Mouse (Mus musculus) G1E (cell line): Measurements from ENCODE around the gene Cfap20. TPM values are rescaled to one million over a fixed set of nuclear protein-coding genes. Genes with fewer than 3 reads are reported as not detected.

Experiments
- ATAC-seq: 2 replicates; pipeline ENCODE4 v1.8.0; 2016; ENCODE audit warnings: mild to moderate bottlenecking; ENCODE audit not compliant: insufficient number of reproducible peaks, poor library complexity, low FRiP score, severe bottlenecking; ENCODE audit errors: extremely low read depth
- DNase-seq: peaks from one replicate; pipeline ENCODE4 v3.0.0; 2012; ENCODE audit warnings: low spot score
- H3K27me3 ChIP-seq: 2 replicates; pipeline ENCODE4 v1.6.1; 2012; ENCODE audit warnings: mild to moderate bottlenecking, low read length, inconsistent platforms; ENCODE audit not compliant: insufficient read depth
- H3K36me3 ChIP-seq: replicated peaks from 2 replicates; pipeline ENCODE3; 2012; ENCODE audit warnings: mild to moderate bottlenecking, inconsistent platforms
- H3K4me1 ChIP-seq: 2 replicates; pipeline ENCODE4 v1.6.1; 2012; ENCODE audit warnings: low read depth, low read length, inconsistent platforms, mixed read lengths; ENCODE audit not compliant: insufficient read depth
- H3K4me3 ChIP-seq: 2 replicates; pipeline ENCODE4 v1.5.1; 2012; ENCODE audit warnings: low read depth, mild to moderate bottlenecking, inconsistent platforms, low read length, moderate library complexity, mixed read lengths
- H3K9me3 ChIP-seq: replicated peaks from 2 replicates; pipeline ENCODE4 v1.6.1; 2012; ENCODE audit warnings: inconsistent platforms
- CTCF ChIP-seq: IDR thresholded peaks from 2 replicates; pipeline ENCODE4 v1.5.1; 2012; ENCODE audit warnings: low read depth, low read length, inconsistent platforms, mixed read lengths
- GATA1 ChIP-seq: IDR thresholded peaks from 2 replicates; pipeline ENCODE4 v1.6.1; 2012; ENCODE audit warnings: borderline replicate concordance, low read length, inconsistent platforms, mixed read lengths
- GATA2 ChIP-seq: IDR thresholded peaks from 2 replicates; pipeline ENCODE4 v1.6.1; 2012; ENCODE audit warnings: low read depth, low read length, inconsistent platforms, borderline replicate concordance
- POLR2AphosphoS5 ChIP-seq: IDR thresholded peaks from 2 replicates; pipeline ENCODE4 v1.6.1; 2012; ENCODE audit warnings: low read depth, low read length, inconsistent platforms; ENCODE audit not compliant: insufficient replicate concordance
- TAL1 ChIP-seq: conservative IDR thresholded peaks from 2 replicates; pipeline ENCODE4 v1.6.1; 2012; ENCODE audit warnings: low read depth, low read length, inconsistent platforms, mixed read lengths
- polyA plus RNA-seq: library from polyadenylated mRNA; stranded (reverse); fragments of >175 nt; gene quantifications from 2 replicates; pipeline ENCODE4 v1.2.3, GENCODE M21; 2012
- total RNA-seq, 2 experiments: library from RNA; stranded (forward) in 1 of 2; stranded (reverse) in 1 of 2; fragments of 200-1000 nt in 1 of 2; fragments of >200 nt in 1 of 2; fragmentation: Nextera tagmentation in 1 of 2; gene quantifications; 2 replicates each; pipeline ENCODE4 v1.2.3; 2014 to 2017

The Cfap20 gene
- total RNA-seq (2014; fragmentation: Nextera tagmentation) = 52.3 and 81.0 TPM in 2 replicates
- total RNA-seq (2017) = 62.4 and 63.0 TPM in 2 replicates
- 29.3 and 38.5 TPM in 2 replicates for polyA plus RNA-seq

DNA sequence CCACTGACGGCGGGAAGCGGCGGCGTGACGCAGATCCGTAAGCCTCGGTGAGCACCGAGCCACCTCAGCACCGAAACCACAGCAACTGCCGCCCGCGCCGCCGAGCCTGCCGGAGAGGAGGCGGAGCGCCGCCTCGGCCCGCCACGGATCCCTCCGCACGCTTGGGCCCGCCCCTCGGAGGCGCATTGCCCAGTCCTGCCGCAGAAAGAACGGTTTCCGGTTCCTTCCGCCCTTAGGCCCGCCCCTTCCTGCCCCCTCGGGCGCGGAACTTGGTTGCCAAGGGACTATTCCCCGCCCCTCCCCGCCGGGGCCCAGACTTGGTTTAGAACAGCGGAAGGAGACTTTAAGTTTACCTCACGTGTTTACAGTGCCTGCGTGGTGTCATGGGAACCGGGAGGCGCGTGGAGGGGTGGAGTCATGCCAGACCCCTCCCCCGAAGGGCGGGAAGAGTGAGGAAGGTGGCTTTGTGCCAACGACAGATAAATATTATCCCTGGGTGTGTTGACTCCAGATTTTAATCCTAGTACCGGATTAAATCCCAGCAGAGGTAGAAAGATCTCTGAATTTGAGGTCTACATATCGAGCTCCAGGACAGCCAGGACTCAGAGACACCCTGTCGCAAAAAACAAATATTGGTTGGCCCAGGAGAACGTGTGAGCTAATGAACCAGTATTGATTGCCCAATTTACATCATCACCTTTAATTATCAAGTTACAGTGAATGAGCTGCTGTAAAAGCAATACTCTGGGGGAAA is at the start of gene Cfap20:
Gene Cfap20, minus strand, starts transcription at position 184 of the 754 bp plus-strand sequence.
- TF ChIP-seq GATA1 = no peak
- TF ChIP-seq TAL1 = no peak
- no peak for TF ChIP-seq GATA2
- no peak for TF ChIP-seq CTCF
- no peak for TF ChIP-seq POLR2AphosphoS5
- H3K4me3 ChIP-seq = peak within 1 kb of the TSS; percentile 97
- H3K36me3 ChIP-seq = peaks cover 25% of the 10 kb centered on the region
- DNase-seq = peak; percentile 87
- no peaks in the 10 kb centered on the region for H3K9me3 ChIP-seq
- peaks cover 70% of the 10 kb centered on the region for H3K4me1 ChIP-seq
- ATAC-seq = peak; percentile 94
- no peaks in the 10 kb centered on the region for H3K27me3 ChIP-seq

DNA sequence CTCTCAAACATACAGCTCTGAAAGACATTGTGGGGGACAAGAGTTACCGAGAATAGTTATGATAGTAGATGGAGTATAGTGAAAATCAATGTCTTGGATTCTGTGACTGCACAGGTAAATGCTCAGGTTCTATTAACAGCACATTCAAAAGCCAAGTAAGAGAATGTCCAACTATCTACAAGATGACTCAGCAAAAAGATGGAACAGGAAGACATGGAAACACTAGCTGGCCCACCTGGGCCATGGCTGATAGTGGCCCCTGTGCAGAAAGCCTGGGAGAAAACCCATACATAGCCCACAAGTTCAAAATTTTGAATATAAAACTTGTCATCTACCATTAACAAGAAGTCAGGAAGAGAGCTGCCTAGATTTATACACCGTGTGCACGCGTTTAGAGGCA is 35.3 kb upstream of the Cfap20 start:
- TF ChIP-seq POLR2AphosphoS5 (no peak), CTCF (no peak), GATA1 (no peak), GATA2 (no peak), TAL1 (no peak)
- Histone ChIP-seq H3K4me3 (no peak overlapping the region), H3K36me3 (peaks cover 94% of the 10 kb centered on the region), H3K9me3 (no peaks in the 10 kb centered on the region), H3K27me3 (no peaks in the 10 kb centered on the region), H3K4me1 (peaks cover 7% of the 10 kb centered on the region; the same call in 1 of the 2 replicates)
- ATAC-seq (no peak), DNase-seq (no peak)

DNA sequence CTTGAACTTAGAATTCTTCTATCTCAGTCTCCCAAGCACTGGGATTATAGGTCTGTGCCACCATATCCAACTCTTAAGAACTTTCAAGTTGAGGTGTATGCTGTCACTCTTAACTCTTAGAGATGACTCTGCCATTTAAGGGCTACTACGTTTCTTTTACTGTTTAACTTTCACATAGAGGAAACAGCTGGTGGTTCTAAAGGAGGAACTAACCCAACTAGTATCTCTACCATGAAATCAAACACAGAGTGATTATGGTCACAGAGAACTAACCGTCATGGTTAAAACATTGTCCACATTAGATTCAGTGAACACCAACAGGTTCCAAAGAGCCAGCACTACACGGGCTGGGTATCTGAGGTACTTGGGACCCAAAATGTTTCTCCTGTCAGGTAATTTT is 34.3 kb upstream of the Cfap20 start:
- ATAC-seq = no peak; the same call in 1 of the 2 replicates
- no peaks in the 10 kb centered on the region for H3K9me3 ChIP-seq
- TF ChIP-seq POLR2AphosphoS5 (no peak), GATA2 (no peak), CTCF (no peak), TAL1 (no peak), GATA1 (no peak)
- H3K36me3 ChIP-seq = peaks cover 95% of the 10 kb centered on the region
- H3K27me3 ChIP-seq = no peaks in the 10 kb centered on the region
- peaks cover 7% of the 10 kb centered on the region; the same call in 1 of the 2 replicates for H3K4me1 ChIP-seq
- DNase-seq = no peak
- no peak overlapping the region for H3K4me3 ChIP-seq

DNA sequence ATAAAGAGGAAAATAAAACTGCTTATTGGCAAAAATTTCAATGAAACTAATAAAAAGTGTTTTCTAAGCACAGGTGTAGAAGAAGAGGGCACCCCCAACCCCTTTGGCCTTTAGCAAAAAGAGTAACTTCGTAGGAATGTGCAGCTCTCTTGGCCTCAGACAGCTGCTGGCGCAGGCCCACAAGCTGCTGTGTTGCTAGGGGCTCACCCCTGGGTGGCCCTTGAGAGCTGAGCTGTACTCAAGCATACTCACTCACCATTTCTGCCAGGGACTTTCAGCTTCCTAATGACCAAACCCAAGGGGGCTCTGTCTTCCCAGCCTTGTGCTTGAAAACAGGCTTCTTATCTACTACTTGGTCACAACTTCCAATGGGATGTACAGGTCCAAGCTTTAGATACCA is 31.9 kb upstream of the Cfap20 start:
- Histone ChIP-seq H3K4me1 (peaks cover 7% of the 10 kb centered on the region; the same call in 1 of the 2 replicates), H3K4me3 (no peak overlapping the region), H3K9me3 (no peaks in the 10 kb centered on the region), H3K36me3 (peaks cover 93% of the 10 kb centered on the region), H3K27me3 (no peaks in the 10 kb centered on the region)
- TF ChIP-seq CTCF (no peak), GATA1 (no peak), GATA2 (no peak), TAL1 (no peak), POLR2AphosphoS5 (no peak)
- DNase-seq (no peak), ATAC-seq (no peak)

DNA sequence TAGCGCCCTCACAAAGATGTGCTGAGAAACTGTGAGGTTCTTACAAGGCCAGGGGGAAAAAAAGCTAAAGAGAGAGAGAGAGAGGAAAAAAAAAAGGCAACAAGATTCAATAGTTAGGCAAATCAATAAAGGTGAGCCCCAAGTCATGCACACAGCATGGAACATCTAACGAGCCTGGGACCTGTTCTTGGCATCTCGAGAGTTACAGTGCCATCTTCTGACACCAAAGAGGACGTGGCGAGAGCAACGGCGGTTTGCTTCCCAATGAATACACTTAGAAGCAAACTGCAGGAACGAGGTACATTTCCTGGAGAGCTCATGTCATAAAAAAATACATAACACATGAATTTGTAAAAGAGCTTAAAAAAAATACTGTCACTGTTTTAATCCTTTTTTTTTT is 17.8 kb upstream of the Cfap20 start:
- Histone ChIP-seq H3K27me3 (no peaks in the 10 kb centered on the region), H3K4me1 (0 out of 2 replicates have a peak, but pooled peaks cover 2% of the 10 kb centered on the region), H3K9me3 (no peaks in the 10 kb centered on the region), H3K4me3 (no peak overlapping the region), H3K36me3 (peaks cover 97% of the 10 kb centered on the region)
- ATAC-seq (no peak), DNase-seq (no peak)
- TF ChIP-seq TAL1 (no peak), POLR2AphosphoS5 (no peak), CTCF (no peak), GATA2 (no peak), GATA1 (no peak)

DNA sequence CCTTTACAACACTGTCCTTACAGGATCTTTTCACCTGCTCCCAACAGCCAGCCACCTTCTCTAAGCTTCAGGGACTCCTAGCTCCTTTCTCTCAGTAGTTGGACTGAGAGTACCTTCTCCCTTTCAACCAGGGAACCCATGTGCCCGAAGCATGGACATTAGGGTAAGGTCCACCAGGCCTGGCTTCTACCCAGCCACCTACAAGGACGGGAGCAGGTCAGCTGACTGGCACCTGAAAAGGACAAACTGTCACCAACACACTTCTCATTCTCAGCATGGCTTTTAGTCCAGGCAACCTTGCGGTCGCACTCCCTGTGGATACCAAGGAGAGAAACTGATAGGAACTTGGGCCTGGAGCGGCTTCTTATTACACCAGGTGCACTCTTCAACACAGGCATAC is 15.6 kb upstream of the Cfap20 start:
- TF ChIP-seq GATA2 = no peak
- TF ChIP-seq TAL1 = no peak
- TF ChIP-seq GATA1 = no peak
- no peak for TF ChIP-seq CTCF
- TF ChIP-seq POLR2AphosphoS5 = no peak
- Histone ChIP-seq H3K9me3 (no peaks in the 10 kb centered on the region), H3K4me3 (no peak overlapping the region), H3K27me3 (no peaks in the 10 kb centered on the region), H3K4me1 (0 out of 2 replicates have a peak, but pooled peaks cover 2% of the 10 kb centered on the region), H3K36me3 (peaks cover 88% of the 10 kb centered on the region)
- no peak for ATAC-seq
- no peak for DNase-seq
